Mouse (Mus musculus): ENCODE measurements at regions not wholly inside any gene's neighbourhood (a gene's known extent, or its start where the extent isn't known, plus 50 kb on each side); places are given as distances from the start of the nearest gene placed in this dataset.

DNA sequence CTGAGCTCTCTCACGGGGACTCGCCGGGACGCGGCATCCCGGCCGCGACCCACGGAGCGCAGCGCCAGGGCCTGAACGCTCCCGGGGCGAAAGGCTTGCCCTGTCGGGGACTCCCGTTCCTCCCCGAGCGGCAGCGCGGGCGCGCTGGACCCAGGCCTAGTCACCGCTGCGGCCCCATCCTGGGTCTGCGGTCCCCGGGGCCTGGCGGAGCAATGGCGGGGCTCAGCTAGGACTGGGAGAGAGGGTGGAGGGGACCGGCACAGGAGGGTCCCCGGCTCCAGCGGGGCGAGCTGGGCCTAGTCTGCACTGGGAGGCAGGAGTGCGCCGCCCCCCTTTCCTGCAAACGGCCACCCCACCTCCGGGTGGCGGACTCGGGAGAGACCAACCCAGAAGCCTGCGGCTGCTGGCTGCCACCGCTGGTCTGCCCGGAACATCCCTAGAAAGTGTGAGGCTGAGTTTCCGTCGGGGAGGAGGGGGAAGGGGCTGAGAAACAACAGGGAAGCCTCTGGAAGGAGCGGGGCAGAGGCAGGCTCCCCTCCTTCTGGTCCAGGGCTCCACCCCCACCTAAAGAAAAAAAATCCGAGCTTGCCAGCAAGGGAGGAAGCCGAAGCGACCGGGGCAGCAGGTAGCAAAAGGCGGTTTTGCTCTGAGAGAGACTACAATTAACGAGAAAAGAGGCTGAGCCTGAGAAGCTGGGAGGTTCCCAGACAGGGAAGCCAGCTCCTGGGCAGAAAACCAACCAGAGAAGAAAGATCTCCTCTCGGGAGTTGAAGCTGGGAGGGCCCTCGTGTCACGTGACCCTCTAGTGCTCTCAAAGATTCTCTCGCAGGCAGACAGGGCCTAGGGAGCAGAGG is 67.9 kb upstream of the Cplx2 start:
- peak; percentile 55 for ATAC-seq
- WGBS (ENCODE audit: insufficient replicate concordance) = under 1% methylated on average over 54 of the region's 54 CpGs
- Histone ChIP-seq H3K9me3 (replicated peaks) (no peaks in the 10 kb centered on the region), H3K27ac (peak overlapping the region; percentile 71), H3K4me3 (peak overlapping the region; percentile 62), H3K4me1 (peaks cover 11% of the 10 kb centered on the region; the same call in 1 of the 2 replicates), H3K9ac (peak overlapping the region; percentile 64), H3K27me3 (replicated peaks) (peaks cover 44% of the 10 kb centered on the region), H3K36me3 (no peaks in the 10 kb centered on the region), H3K4me2 (peak overlapping the region; percentile 82)

DNA sequence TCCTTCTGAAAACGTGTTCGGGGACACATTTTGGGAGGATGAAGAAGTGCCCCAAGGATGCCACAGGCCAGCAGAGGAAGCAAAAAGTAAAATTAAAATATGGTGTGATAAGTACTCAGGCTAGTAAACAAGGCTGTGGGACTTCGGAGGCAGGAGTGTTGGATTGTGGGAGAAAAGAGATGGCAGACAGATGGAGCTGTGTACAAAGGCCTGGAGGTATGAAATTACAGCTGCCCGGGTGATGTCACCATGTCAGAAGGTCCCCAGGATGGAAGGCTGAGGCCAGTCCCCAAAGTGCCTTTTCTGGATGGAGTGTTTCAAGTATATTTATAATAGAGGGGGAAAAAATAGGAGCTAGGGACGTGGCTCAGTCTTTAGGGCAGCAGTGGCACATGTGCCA is 66.9 kb upstream of the Cplx2 start:
- Histone ChIP-seq H3K4me3 (no peak overlapping the region), H3K4me2 (no peak overlapping the region; the same call in 1 of the 2 replicates)

DNA sequence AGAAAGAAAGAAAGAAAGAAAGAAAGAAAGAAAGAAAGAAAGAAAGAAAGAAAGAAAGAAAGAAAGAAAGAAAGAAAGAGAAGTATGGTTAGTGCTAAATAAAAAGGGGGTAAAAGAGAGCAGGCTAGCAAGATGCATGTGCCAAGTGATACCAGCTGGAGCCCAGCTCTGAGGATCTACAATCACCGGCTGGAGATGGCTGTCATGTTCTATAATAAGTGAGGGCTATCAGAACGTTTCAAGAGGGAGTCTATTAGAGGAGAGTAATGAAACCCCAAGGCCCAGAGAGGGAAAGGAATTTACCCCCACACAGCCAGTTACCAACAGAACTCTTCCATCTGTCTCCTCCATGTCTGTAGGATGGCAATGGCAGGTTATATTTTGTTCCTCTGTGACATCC is 62.6 kb upstream of the Cplx2 start:
- WGBS (ENCODE audit: insufficient replicate concordance) = 36% methylated on average over 2 of the region's 2 CpGs

More for the DNA sequence above, 66.9 kb upstream of the Cplx2 start:
- peaks cover 11% of the 10 kb centered on the region; the same call in 1 of the 2 replicates for H3K4me1 ChIP-seq
- H3K27me3 ChIP-seq (replicated peaks) = peaks cover 41% of the 10 kb centered on the region
- no peaks in the 10 kb centered on the region for H3K9me3 ChIP-seq (replicated peaks)
- ATAC-seq = no peak
- no peak overlapping the region for H3K27ac ChIP-seq
- no peak overlapping the region for H3K9ac ChIP-seq
- WGBS (ENCODE audit: insufficient replicate concordance) = 64% methylated on average over 5 of the region's 5 CpGs
- no peaks in the 10 kb centered on the region for H3K36me3 ChIP-seq

GRCm38 (mm10) chr13:54309354-54309753 is 61.8 kb upstream of the Cplx2 start:
- 46% methylated on average over 5 of the region's 5 CpGs for WGBS (ENCODE audit: insufficient replicate concordance)

More for the DNA sequence above, 62.6 kb upstream of the Cplx2 start:
- Histone ChIP-seq H3K9me3 (replicated peaks) (no peaks in the 10 kb centered on the region), H3K27me3 (replicated peaks) (peaks cover 19% of the 10 kb centered on the region), H3K27ac (no peak overlapping the region), H3K4me3 (no peak overlapping the region), H3K9ac (no peak overlapping the region), H3K36me3 (no peaks in the 10 kb centered on the region), H3K4me1 (peaks cover 15% of the 10 kb centered on the region), H3K4me2 (no peak overlapping the region)
- no peak for ATAC-seq

DNA sequence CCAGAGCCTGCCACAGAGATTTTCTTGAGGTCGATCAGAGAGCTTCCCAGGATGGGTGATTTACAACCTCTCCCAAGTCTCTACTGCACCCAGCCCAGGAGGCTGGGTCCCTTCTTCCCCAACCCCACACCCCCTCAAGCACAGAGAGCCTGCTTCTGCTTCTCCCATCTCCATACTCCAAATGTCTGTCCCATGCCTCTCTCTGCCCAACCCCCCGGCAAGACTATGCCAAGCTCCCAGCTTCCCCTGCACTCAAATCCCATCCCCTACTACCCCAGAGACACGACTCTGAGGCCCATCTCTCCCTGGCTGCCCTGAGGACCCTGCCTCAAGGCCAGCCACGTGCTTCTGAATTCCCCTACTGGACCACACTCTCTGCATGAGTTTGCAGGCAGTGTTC is 61.0 kb upstream of the Cplx2 start:
- 35% methylated on average over 4 of the region's 4 CpGs for WGBS (ENCODE audit: insufficient replicate concordance)
- no peak overlapping the region for H3K9ac ChIP-seq
- peaks cover 10% of the 10 kb centered on the region for H3K4me1 ChIP-seq
- no peak overlapping the region for H3K4me2 ChIP-seq
- H3K9me3 ChIP-seq (replicated peaks) = no peaks in the 10 kb centered on the region
- no peaks in the 10 kb centered on the region for H3K36me3 ChIP-seq
- no peak overlapping the region for H3K4me3 ChIP-seq
- 0 out of 2 replicates have a peak, but pooled peaks cover 8% of the 10 kb centered on the region for H3K27me3 ChIP-seq (replicated peaks)
- no peak overlapping the region for H3K27ac ChIP-seq
- no peak for ATAC-seq

More at GRCm38 (mm10) chr13:54309354-54309753, 61.8 kb upstream of the Cplx2 start:
- no peak overlapping the region for H3K4me2 ChIP-seq
- ATAC-seq = no peak
- no peak overlapping the region for H3K27ac ChIP-seq
- no peak overlapping the region for H3K9ac ChIP-seq
- H3K4me1 ChIP-seq = peaks cover 10% of the 10 kb centered on the region
- H3K27me3 ChIP-seq (replicated peaks) = peaks cover 11% of the 10 kb centered on the region
- H3K4me3 ChIP-seq = no peak overlapping the region
- H3K36me3 ChIP-seq = no peaks in the 10 kb centered on the region
- no peaks in the 10 kb centered on the region for H3K9me3 ChIP-seq (replicated peaks)

DNA sequence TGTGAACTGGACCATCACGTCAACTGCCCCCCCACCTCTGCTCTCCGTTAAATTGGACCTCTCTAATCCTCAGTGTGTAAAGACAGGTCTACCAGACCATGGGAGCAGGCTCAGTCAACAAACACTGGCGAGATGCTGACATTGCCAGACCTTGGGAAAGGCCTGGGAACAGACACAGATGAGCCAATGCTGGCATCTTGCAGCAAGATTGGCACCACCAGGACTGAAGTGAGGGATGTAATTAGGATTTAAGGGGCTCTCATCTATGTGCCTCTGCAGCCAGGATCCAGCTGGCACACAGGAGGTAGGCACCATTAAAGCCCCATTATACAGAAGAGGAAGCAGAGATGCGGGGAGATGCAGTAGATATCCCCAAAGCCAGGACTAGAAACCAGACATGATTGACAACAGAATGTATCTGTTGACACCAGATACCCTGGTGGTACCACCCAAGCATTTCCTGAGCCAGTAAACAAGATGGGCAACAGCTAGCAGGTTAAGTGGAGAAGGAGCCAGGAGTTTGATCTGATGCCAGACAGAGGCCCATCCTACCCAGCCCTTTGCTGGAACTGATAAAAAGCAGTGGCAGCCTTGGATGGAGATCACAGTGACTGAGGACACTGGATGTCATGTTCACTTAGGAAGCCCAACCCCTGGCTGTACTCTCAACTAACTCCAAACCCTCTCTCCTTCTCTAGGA is 59.7 kb upstream of the Cplx2 start:
- H3K4me3 ChIP-seq = no peak overlapping the region
- H3K36me3 ChIP-seq = no peaks in the 10 kb centered on the region
- H3K4me1 ChIP-seq = peaks cover 10% of the 10 kb centered on the region
- 50% methylated on average over 4 of the region's 4 CpGs for WGBS (ENCODE audit: insufficient replicate concordance)
- H3K27ac ChIP-seq = no peak overlapping the region
- no peak overlapping the region for H3K4me2 ChIP-seq
- H3K9me3 ChIP-seq (replicated peaks) = no peaks in the 10 kb centered on the region
- H3K9ac ChIP-seq = no peak overlapping the region
- no peak for ATAC-seq
- H3K27me3 ChIP-seq (replicated peaks) = 0 out of 2 replicates have a peak, but pooled peaks cover 6% of the 10 kb centered on the region

GRCm38 (mm10) chr13:54312405-54313185 is 58.6 kb upstream of the Cplx2 start:
- no peak overlapping the region for H3K4me3 ChIP-seq

DNA sequence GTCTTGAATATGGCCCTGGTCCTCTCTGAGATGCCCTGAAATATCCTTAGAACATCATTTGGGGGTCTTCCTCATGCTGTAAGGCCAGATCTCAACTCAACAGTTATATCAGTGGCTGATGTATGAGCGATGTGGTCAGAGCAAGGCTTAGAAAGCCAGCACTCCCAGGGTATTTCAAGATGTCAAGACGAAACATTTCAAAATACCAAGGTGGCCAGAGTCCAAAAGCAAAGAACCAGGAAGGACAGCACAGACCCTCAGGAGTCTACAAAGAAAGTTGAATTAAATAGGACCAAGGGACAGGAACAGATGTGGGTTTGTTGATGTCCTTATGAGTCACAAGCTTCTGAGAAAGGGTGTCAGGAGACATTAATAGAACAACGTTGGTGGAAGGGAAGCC is 55.8 kb upstream of the Cplx2 start:
- ATAC-seq = no peak
- peaks cover 10% of the 10 kb centered on the region for H3K4me1 ChIP-seq
- H3K9ac ChIP-seq = no peak overlapping the region
- no peak overlapping the region for H3K4me3 ChIP-seq
- H3K27ac ChIP-seq = no peak overlapping the region
- no peaks in the 10 kb centered on the region for H3K9me3 ChIP-seq (replicated peaks)
- no peak overlapping the region for H3K4me2 ChIP-seq
- H3K27me3 ChIP-seq (replicated peaks) = 0 out of 2 replicates have a peak, but pooled peaks cover 6% of the 10 kb centered on the region
- 69% methylated on average over 3 of the region's 3 CpGs for WGBS (ENCODE audit: insufficient replicate concordance)
- no peaks in the 10 kb centered on the region for H3K36me3 ChIP-seq

More at GRCm38 (mm10) chr13:54312405-54313185, 58.6 kb upstream of the Cplx2 start:
- no peak for ATAC-seq
- 0 out of 2 replicates have a peak, but pooled peaks cover 6% of the 10 kb centered on the region for H3K27me3 ChIP-seq (replicated peaks)
- H3K9ac ChIP-seq = no peak overlapping the region
- 24% methylated on average over 18 of the region's 18 CpGs for WGBS (ENCODE audit: insufficient replicate concordance)
- peak overlapping the region; percentile 14; the same call in 1 of the 2 replicates for H3K27ac ChIP-seq
- H3K4me2 ChIP-seq = no peak overlapping the region
- H3K9me3 ChIP-seq (replicated peaks) = no peaks in the 10 kb centered on the region
- H3K36me3 ChIP-seq = no peaks in the 10 kb centered on the region
- peaks cover 10% of the 10 kb centered on the region for H3K4me1 ChIP-seq

DNA sequence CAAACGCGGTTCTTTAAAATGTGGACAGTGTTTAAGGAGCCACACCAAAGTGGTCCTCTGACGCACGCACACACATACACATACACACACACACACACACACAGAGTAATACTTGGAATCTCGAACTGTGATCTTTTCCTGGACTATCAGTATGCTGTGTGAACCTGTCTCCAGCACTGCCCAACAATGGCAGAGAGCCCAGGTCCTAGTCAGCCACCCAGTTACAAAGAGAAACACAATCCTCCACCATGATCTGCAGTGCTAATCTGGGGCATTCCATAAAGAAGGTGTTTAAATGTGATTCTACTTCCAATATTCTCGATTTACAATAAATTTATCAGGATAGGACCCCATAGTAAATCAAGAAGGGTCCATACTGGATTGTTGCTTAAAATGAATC is 54.2 kb upstream of the Cplx2 start:
- no peaks in the 10 kb centered on the region for H3K36me3 ChIP-seq
- no peak overlapping the region for H3K9ac ChIP-seq
- WGBS (ENCODE audit: insufficient replicate concordance) = 74% methylated on average over 6 of the region's 6 CpGs
- H3K27ac ChIP-seq = no peak overlapping the region
- no peak overlapping the region for H3K4me3 ChIP-seq
- no peak for ATAC-seq
- no peaks in the 10 kb centered on the region; the same call in 1 of the 2 replicates for H3K27me3 ChIP-seq (replicated peaks)
- no peaks in the 10 kb centered on the region for H3K9me3 ChIP-seq (replicated peaks)
- no peak overlapping the region for H3K4me2 ChIP-seq
- peaks cover 14% of the 10 kb centered on the region for H3K4me1 ChIP-seq

DNA sequence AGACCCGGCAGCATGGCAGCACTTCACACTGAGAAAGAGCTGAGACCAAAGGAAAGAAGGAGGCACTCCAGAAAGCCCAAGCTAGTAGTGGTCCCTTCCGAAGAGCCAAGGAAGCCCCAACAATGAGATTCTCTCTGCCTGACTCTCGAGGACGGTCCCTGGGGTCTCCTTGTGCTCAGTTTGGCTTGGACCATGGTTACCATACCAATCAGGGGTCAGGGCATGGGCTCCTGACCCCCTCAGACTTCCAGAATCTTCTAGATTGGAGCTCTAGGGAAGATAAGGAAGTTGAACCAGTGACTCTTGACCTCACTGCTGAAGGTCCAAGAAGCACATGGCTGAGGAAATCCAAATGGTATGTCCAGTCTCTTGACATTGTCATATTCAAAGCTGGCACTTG is 53.0 kb upstream of the Cplx2 start:
- Histone ChIP-seq H3K27me3 (replicated peaks) (no peaks in the 10 kb centered on the region; the same call in 1 of the 2 replicates), H3K9ac (no peak overlapping the region), H3K4me3 (no peak overlapping the region), H3K9me3 (replicated peaks) (no peaks in the 10 kb centered on the region), H3K4me1 (peaks cover 4% of the 10 kb centered on the region; the same call in 1 of the 2 replicates), H3K27ac (no peak overlapping the region), H3K4me2 (no peak overlapping the region), H3K36me3 (no peaks in the 10 kb centered on the region)
- no peak for ATAC-seq
- WGBS (ENCODE audit: insufficient replicate concordance) = 61% methylated on average over 4 of the region's 4 CpGs

DNA sequence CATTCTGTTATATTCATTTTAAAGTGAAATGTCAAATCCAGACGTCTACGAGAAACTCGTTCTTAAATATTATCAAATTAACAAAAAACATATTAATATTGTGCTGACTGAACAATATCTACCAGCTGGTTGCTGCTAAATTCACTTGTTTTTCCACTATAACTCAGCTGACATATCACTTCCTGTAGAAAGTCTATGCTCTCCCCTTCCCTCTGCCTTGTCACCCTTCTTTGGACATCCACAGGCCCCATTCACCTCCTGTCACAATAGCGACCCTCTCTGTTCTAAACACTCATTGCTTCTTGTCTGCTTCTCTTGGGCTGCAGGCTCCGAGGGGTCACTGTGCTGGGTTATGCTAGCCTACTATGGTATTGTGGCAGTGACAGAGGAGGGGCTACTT is 52.5 kb upstream of the Cplx2 start:
- Histone ChIP-seq H3K36me3 (no peaks in the 10 kb centered on the region), H3K27me3 (replicated peaks) (no peaks in the 10 kb centered on the region; the same call in 1 of the 2 replicates), H3K4me3 (no peak overlapping the region), H3K4me1 (peaks cover 4% of the 10 kb centered on the region; the same call in 1 of the 2 replicates), H3K4me2 (no peak overlapping the region), H3K9me3 (replicated peaks) (no peaks in the 10 kb centered on the region), H3K9ac (no peak overlapping the region), H3K27ac (no peak overlapping the region)
- 67% methylated on average over 5 of the region's 5 CpGs for WGBS (ENCODE audit: insufficient replicate concordance)
- ATAC-seq = no peak
